ENCODE assay signal across 9 mouse cellular contexts in genomic region chr2:20962284-20962683, GRCm38 (mm10). TPM values are rescaled to one million over a fixed set of nuclear protein-coding genes. Genes with fewer than 3 reads are reported as not detected.
DNase-seq lines count a peak whose midpoint lies in the region; ATAC-seq and TF ChIP-seq lines count a peak whose summit lies in the region.
"Had no signal": no experiment of that assay in that cellular context is flagged by ENCODE, and none has a peak within 500 bp of the region (broad histone marks: within the 10 kb centered on the region; RNA-seq: fewer than 3 reads in every experiment).

No protein-coding gene starts in this region.

- no peaks in the 10 kb centered on the region for H3K9me3 ChIP-seq in heart, embryonic 13.5 days
- no peaks in the 10 kb centered on the region for H3K9me3 ChIP-seq in forebrain, embryonic 16.5 days (ENCODE audit: control insufficient read depth, low read length)
- no peaks in the 10 kb centered on the region for H3K9me3 ChIP-seq in liver, embryonic 15.5 days (replicated peaks)

- no peak for DNase-seq in heart, adult 8-10 months (ENCODE audit: low spot score)
- peak; percentile 71 for DNase-seq in brain, embryonic 14.5 days (ENCODE audit: low read depth)
- no peak for DNase-seq in thymus, postnatal 0 days (ENCODE audit: low spot score)
- no peak for DNase-seq in frontal cortex, postnatal 25 days (ENCODE audit: low spot score in 2 of 2)
- DNase-seq in urinary bladder, postnatal 10 days (ENCODE audit: low spot score): no peak

- 18% methylated on average over 2 of the region's 2 CpGs for WGBS in heart, embryonic 13.5 days
- WGBS in forebrain, embryonic 16.5 days: 10% methylated on average over 2 of the region's 2 CpGs
- WGBS in liver, embryonic 15.5 days (ENCODE audit: insufficient replicate concordance): 34% methylated on average over 2 of the region's 2 CpGs

- no peak for TF ChIP-seq POLR2A in brain, embryonic 14.5 days (IDR thresholded peaks at IDR 0.05; ENCODE audit: borderline replicate concordance, extremely low read depth, insufficient read depth, insufficient read length, poor library complexity, severe bottlenecking)

- 0 out of 2 replicates have a peak, but pooled peaks cover 4% of the 10 kb centered on the region for H3K36me3 ChIP-seq in heart, embryonic 13.5 days
- H3K36me3 ChIP-seq in forebrain, embryonic 16.5 days (ENCODE audit: control insufficient read depth, insufficient read depth): no peaks in the 10 kb centered on the region
- H3K36me3 ChIP-seq in liver, embryonic 15.5 days (replicated peaks): peaks cover 5% of the 10 kb centered on the region

- ATAC-seq in heart, embryonic 13.5 days (ENCODE audit: extremely low read depth, insufficient number of reproducible peaks, low FRiP score, low TSS enrichment): no peak; the same call in 1 of the 2 replicates
- ATAC-seq in forebrain, embryonic 16.5 days: peak; percentile 34
- no peak for ATAC-seq in liver, embryonic 15.5 days (ENCODE audit: insufficient read depth)

- peak overlapping the region; percentile 78 for H3K27ac ChIP-seq in heart, embryonic 13.5 days (replicated peaks)
- H3K27ac ChIP-seq in forebrain, embryonic 16.5 days (ENCODE audit: low read length): peak overlapping the region; percentile 43
- H3K27ac ChIP-seq in liver, embryonic 15.5 days (replicated peaks): 0 out of 2 replicates have a peak overlapping the region, but pooled peaks have one; percentile 4
- H3K27ac ChIP-seq: kidney, postnatal 0 days had no signal

- no peak overlapping the region; the same call in 1 of the 2 replicates for H3K4me3 ChIP-seq in heart, embryonic 13.5 days
- H3K4me3 ChIP-seq in forebrain, embryonic 16.5 days (replicated peaks; ENCODE audit: low read length): no peak overlapping the region
- H3K4me3 ChIP-seq in liver, embryonic 15.5 days (replicated peaks): no peak overlapping the region

- H3K27me3 ChIP-seq in heart, embryonic 13.5 days (replicated peaks): no peaks in the 10 kb centered on the region
- H3K27me3 ChIP-seq in forebrain, embryonic 16.5 days (replicated peaks; ENCODE audit: control insufficient read depth, insufficient read depth, low read length): no peaks in the 10 kb centered on the region
- H3K27me3 ChIP-seq in liver, embryonic 15.5 days: no peaks in the 10 kb centered on the region

- peak overlapping the region; percentile 68 for H3K9ac ChIP-seq in heart, embryonic 13.5 days
- no peak overlapping the region for H3K9ac ChIP-seq in forebrain, embryonic 16.5 days (replicated peaks; ENCODE audit: low read depth, low read length)
- no peak overlapping the region for H3K9ac ChIP-seq in liver, embryonic 15.5 days

- TF ChIP-seq CTCF in brain, embryonic 14.5 days (IDR thresholded peaks at IDR 0.05; ENCODE audit: borderline replicate concordance, extremely low read depth, insufficient read depth, insufficient read length): no peak

- H3K4me1 ChIP-seq in heart, embryonic 13.5 days: peaks cover 75% of the 10 kb centered on the region
- peaks cover 49% of the 10 kb centered on the region for H3K4me1 ChIP-seq in forebrain, embryonic 16.5 days (replicated peaks; ENCODE audit: control insufficient read depth, insufficient read depth, low read length)
- H3K4me1 ChIP-seq in liver, embryonic 15.5 days (replicated peaks): peaks cover 77% of the 10 kb centered on the region

- peak overlapping the region; percentile 56 for H3K4me2 ChIP-seq in heart, embryonic 13.5 days
- peak overlapping the region; percentile 45 for H3K4me2 ChIP-seq in forebrain, embryonic 16.5 days (ENCODE audit: low read length)
- H3K4me2 ChIP-seq in liver, embryonic 15.5 days: peak overlapping the region; percentile 31; the same call in 1 of the 2 replicates

RNA-seq across cellular contexts. Expression of gene Arhgap21, which starts 6.4 kb away (rescaled TPM):
- polyA plus RNA-seq in heart, embryonic 13.5 days (2015; fragmentation: Nextera tagmentation; extraction: Ambion mirVana): 11.7 and 11.8 TPM in 2 replicates
- 10 to 100 TPM; 77.8 to 86.8 (median 81.9) TPM for total RNA-seq in heart, adult 8-10 months (2022)
- polyA plus RNA-seq in brain, embryonic 14.5 days (2012; rRNA removed): 62.6 and 107 TPM in 2 replicates
- polyA plus RNA-seq in forebrain, embryonic 16.5 days (2015; fragmentation: Nextera tagmentation; extraction: Ambion mirVana): 40.2 and 40.9 TPM in 2 replicates
- 5.8 and 7.8 TPM in 2 replicates for polyA plus RNA-seq in liver, embryonic 15.5 days (2015; fragmentation: Nextera tagmentation; extraction: Ambion mirVana)
- polyA plus RNA-seq in thymus, postnatal 0 days (2015; fragmentation: Nextera tagmentation; extraction: Ambion mirVana): 2.4 and 2.8 TPM in 2 replicates

Comparison
In these comparisons a context has a peak if more than half of its experiments do, and no peak if none do; other contexts are left out.
1. H3K27ac ChIP-seq: peak in every context shown above with its lines; median percentile 78 in heart, embryonic 13.5 days; 43 in forebrain, embryonic 16.5 days; 4 in liver, embryonic 15.5 days.